ENCODE assay signal across 17 mouse cellular contexts in genomic region chr14:74919132-74919531, GRCm38 (mm10).
"Had no signal": no experiment of that assay in that cellular context is flagged by ENCODE, and none has a peak within 500 bp of the region (broad histone marks: within the 10 kb centered on the region; RNA-seq: fewer than 3 reads in every experiment).

No protein-coding gene starts in this region.

- H3K27me3 ChIP-seq: midbrain, embryonic 12.5 days; neural tube, embryonic 13.5 days; neural tube, embryonic 15.5 days; stomach, embryonic 15.5 days had no signal

- H3K4me2 ChIP-seq: lung, embryonic 14.5 days; midbrain, embryonic 12.5 days; neural tube, embryonic 13.5 days; neural tube, embryonic 15.5 days; stomach, embryonic 15.5 days had no signal

- H3K9me3 ChIP-seq: midbrain, embryonic 10.5 days; midbrain, embryonic 12.5 days; neural tube, embryonic 13.5 days; neural tube, embryonic 15.5 days; stomach, embryonic 15.5 days had no signal

- DNase-seq: lung, adult 18-20 months; lung, embryonic 14.5 days; lung, postnatal 10 days; lung, postnatal 4 days; midbrain, embryonic 14.5 days; retina, postnatal 1 day; right cerebral cortex, adult 18-20 months; right cerebral cortex, postnatal 14 days had no signal

- H3K27ac ChIP-seq: liver, embryonic 14.5 days; midbrain, embryonic 10.5 days; midbrain, embryonic 12.5 days; neural tube, embryonic 13.5 days; neural tube, embryonic 15.5 days; stomach, embryonic 15.5 days; stomach, postnatal 0 days had no signal

- ATAC-seq: midbrain, embryonic 16.5 days had no signal

- H3K4me3 ChIP-seq: midbrain, embryonic 10.5 days; midbrain, embryonic 12.5 days; myocyte; neural tube, embryonic 13.5 days; neural tube, embryonic 15.5 days; stomach, embryonic 15.5 days had no signal

- H3K9ac ChIP-seq: liver, embryonic 14.5 days; lung, embryonic 14.5 days; midbrain, embryonic 12.5 days; neural tube, embryonic 13.5 days; neural tube, embryonic 15.5 days; stomach, embryonic 15.5 days had no signal

- H3K36me3 ChIP-seq: midbrain, embryonic 10.5 days; midbrain, embryonic 12.5 days; neural tube, embryonic 13.5 days; neural tube, embryonic 15.5 days had no signal
